Mouse (Mus musculus): ENCODE data around the gene Hist1h4i. TPM values are rescaled to one million over a fixed set of nuclear protein-coding genes. Genes with fewer than 3 reads are reported as not detected.
A peak's percentile ranks its signal among the peaks of the same experiment; 100 is the strongest.
"Not testable (repeated sequence)": the region's sequence is repeated elsewhere in the genome, so short reads cannot be mapped to it uniquely, and the experiment has no call there.

The Hist1h4i gene
- polyA plus RNA-seq, 1 experiment, result 31.8 TPM

DNA sequence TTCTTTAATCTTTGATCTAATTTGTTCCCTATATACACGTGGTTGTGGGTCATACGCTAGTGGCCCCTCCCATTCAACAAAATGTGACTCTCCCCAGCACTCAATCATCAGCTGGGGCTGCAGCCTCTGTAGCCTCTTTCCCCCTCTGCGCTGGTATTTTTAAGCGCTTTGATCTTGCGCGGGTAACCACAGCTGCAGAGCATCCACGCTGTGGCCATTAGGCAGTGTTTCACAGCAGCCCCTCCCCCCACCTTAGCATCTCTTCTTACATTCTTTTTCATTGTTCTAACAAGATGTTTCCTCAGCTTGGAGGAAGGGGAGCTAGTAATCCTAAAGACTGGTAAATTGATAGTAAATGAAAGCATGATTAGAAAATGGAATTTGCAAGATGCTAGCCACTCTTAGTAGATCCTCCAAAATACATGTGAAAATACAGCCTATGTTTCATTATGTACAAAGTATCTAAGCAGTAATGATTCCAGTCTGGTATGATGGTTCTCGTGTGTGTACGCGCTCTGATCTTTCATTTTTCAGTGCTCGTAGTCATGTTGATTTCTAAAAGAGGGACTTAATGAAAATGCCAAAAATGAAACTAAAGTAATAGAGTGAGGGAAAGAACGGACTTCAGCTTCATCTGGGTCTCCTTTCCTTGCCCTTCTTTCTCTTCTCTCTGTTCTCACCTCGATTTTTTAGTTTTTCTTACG is 8.7 kb upstream of the Hist1h4i start:
- Histone ChIP-seq H3K27me3 (ENCODE audit: control insufficient read depth, insufficient read depth, insufficient read length) (no peaks in the 10 kb centered on the region), H3K79me2 (ENCODE audit: control insufficient read depth, insufficient read depth) (no peaks in the 10 kb centered on the region), H3ac (ENCODE audit: control insufficient read depth, insufficient read length, low read depth) (no peak overlapping the region), H3K79me3 (ENCODE audit: low read depth) (no peaks in the 10 kb centered on the region), H3K36me3 (ENCODE audit: control insufficient read depth, insufficient read depth) (no peaks in the 10 kb centered on the region), H3K4me3 (ENCODE audit: insufficient read depth, poor library complexity, severe bottlenecking) (peak overlapping the region; percentile 19)
- no peak for TF ChIP-seq USF1 (IDR thresholded peaks at IDR 0.05; ENCODE audit: low read depth)
- no peak for TF ChIP-seq CTCF (IDR thresholded peaks at IDR 0.05; ENCODE audit: control insufficient read depth, insufficient read depth, insufficient read length)
- no peak for TF ChIP-seq MYOD1 (IDR thresholded peaks at IDR 0.05; ENCODE audit: control insufficient read depth, insufficient read length, low read depth)
- TF ChIP-seq MAX (IDR thresholded peaks at IDR 0.05), result no peak
- no peak for TF ChIP-seq FOSL1 (IDR thresholded peaks at IDR 0.05; ENCODE audit: insufficient read depth, low read length, poor library complexity, severe bottlenecking)
- TF ChIP-seq CEBPB (IDR thresholded peaks at IDR 0.05; ENCODE audit: low read depth), result peak; percentile 73
- no peak for TF ChIP-seq MYOG (IDR thresholded peaks at IDR 0.05; ENCODE audit: control insufficient read depth, extremely low read depth, insufficient read length)

DNA sequence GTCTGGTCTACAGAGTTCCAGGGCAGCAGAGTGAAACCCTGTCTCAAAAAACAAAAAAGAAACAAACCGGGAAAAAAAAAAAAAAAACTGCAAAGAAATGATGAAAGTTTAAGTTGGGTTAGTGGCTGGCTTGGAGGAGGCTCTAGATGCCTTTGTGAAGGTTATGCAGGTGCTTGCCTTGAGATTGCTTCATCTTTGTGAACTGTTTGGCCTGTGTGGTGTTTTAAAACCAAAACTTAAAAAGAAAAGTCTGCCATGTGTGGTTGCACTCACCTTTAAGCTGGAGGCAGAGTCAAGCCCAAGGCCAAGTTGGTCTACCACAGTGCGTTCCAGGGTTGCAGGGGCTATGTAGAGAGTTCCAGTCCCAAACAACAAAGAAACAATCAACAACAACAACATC is 7.9 kb upstream of the Hist1h4i start:
- Histone ChIP-seq H3K79me3 (ENCODE audit: low read depth) (no peaks in the 10 kb centered on the region), H3K79me2 (ENCODE audit: control insufficient read depth, insufficient read depth) (no peaks in the 10 kb centered on the region), H3K36me3 (ENCODE audit: control insufficient read depth, insufficient read depth) (no peaks in the 10 kb centered on the region), H3K4me3 (ENCODE audit: insufficient read depth, poor library complexity, severe bottlenecking) (no peak overlapping the region), H3K27me3 (ENCODE audit: control insufficient read depth, insufficient read depth, insufficient read length) (no peaks in the 10 kb centered on the region), H3ac (ENCODE audit: control insufficient read depth, insufficient read length, low read depth) (no peak overlapping the region)
- no peak for TF ChIP-seq MYOD1 (IDR thresholded peaks at IDR 0.05; ENCODE audit: control insufficient read depth, insufficient read length, low read depth)
- no peak for TF ChIP-seq MYOG (IDR thresholded peaks at IDR 0.05; ENCODE audit: control insufficient read depth, extremely low read depth, insufficient read length)
- no peak for TF ChIP-seq USF1 (IDR thresholded peaks at IDR 0.05; ENCODE audit: low read depth)
- no peak for TF ChIP-seq FOSL1 (IDR thresholded peaks at IDR 0.05; ENCODE audit: insufficient read depth, low read length, poor library complexity, severe bottlenecking)
- TF ChIP-seq CTCF (IDR thresholded peaks at IDR 0.05; ENCODE audit: control insufficient read depth, insufficient read depth, insufficient read length), result no peak
- TF ChIP-seq MAX (IDR thresholded peaks at IDR 0.05), result no peak
- TF ChIP-seq CEBPB (IDR thresholded peaks at IDR 0.05; ENCODE audit: low read depth), result no peak

DNA sequence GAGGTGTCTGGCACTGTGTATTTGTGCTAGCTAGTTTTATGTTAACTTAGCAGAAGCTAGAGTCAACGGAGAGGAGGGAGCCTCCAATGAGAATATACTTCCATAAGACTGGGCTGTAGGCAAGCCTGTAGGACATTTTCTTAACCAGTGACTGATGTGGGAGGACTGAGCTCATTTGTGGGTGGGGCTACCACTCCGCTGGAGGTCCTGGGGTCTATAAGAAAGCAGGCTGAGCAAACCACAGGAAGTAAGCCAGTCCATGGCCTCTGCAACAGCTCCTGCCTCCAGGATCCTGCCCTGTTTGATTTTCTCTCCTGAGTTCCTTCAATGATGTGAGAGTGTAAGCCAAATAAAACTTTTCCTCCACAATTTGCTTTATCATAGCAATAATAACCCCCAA is 4.1 kb upstream of the Hist1h4i start:
- Histone ChIP-seq H3ac (ENCODE audit: control insufficient read depth, insufficient read length, low read depth) (no peak overlapping the region), H3K79me2 (ENCODE audit: control insufficient read depth, insufficient read depth) (no peaks in the 10 kb centered on the region), H3K27me3 (ENCODE audit: control insufficient read depth, insufficient read depth, insufficient read length) (no peaks in the 10 kb centered on the region), H3K79me3 (ENCODE audit: low read depth) (no peaks in the 10 kb centered on the region), H3K4me3 (ENCODE audit: insufficient read depth, poor library complexity, severe bottlenecking) (no peak overlapping the region), H3K36me3 (ENCODE audit: control insufficient read depth, insufficient read depth) (no peaks in the 10 kb centered on the region)
- no peak for TF ChIP-seq USF1 (IDR thresholded peaks at IDR 0.05; ENCODE audit: low read depth)
- TF ChIP-seq MYOD1 (IDR thresholded peaks at IDR 0.05; ENCODE audit: control insufficient read depth, insufficient read length, low read depth), result no peak
- TF ChIP-seq CTCF (IDR thresholded peaks at IDR 0.05; ENCODE audit: control insufficient read depth, insufficient read depth, insufficient read length), result no peak
- TF ChIP-seq CEBPB (IDR thresholded peaks at IDR 0.05; ENCODE audit: low read depth), result no peak
- TF ChIP-seq MAX (IDR thresholded peaks at IDR 0.05), result no peak
- no peak for TF ChIP-seq FOSL1 (IDR thresholded peaks at IDR 0.05; ENCODE audit: insufficient read depth, low read length, poor library complexity, severe bottlenecking)
- TF ChIP-seq MYOG (IDR thresholded peaks at IDR 0.05; ENCODE audit: control insufficient read depth, extremely low read depth, insufficient read length), result no peak

DNA sequence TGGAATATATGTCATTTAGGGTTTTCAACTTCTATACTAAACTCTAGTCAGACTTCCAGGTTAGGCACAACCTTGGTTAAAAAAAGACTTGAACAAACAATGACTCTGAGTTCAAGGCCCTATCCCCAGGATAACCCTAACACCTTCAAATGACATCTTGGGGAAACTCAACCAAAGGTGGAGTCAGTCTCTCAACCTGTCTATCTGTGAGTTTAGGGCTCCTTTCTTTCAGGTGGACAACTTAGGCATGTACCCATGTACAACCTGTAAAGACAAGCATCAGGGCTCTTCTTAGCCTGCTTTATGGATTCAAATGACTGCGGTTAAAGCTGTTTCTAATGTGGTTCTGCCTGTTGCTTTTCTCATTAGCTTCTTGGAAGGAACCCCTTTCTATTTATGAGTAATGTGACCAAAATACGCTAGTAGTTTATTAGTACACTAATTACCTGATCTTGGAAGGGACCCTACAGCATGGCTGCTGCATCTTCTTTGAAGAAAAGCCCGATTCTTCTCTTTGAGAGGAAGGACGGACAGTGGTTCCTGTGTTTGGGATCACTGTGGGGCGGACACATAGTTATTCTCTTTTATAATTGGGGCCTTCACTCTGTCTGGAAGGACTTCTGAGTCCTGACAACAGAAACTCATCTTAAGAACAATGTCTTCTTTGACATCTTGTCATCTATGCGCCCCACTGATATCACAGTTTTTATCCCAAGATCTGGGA is 3.4 kb upstream of the Hist1h4i start:
- Histone ChIP-seq H3K79me2 (ENCODE audit: control insufficient read depth, insufficient read depth) (no peaks in the 10 kb centered on the region), H3K79me3 (ENCODE audit: low read depth) (no peaks in the 10 kb centered on the region), H3ac (ENCODE audit: control insufficient read depth, insufficient read length, low read depth) (no peak overlapping the region), H3K36me3 (ENCODE audit: control insufficient read depth, insufficient read depth) (no peaks in the 10 kb centered on the region), H3K4me3 (ENCODE audit: insufficient read depth, poor library complexity, severe bottlenecking) (no peak overlapping the region), H3K27me3 (ENCODE audit: control insufficient read depth, insufficient read depth, insufficient read length) (no peaks in the 10 kb centered on the region)
- TF ChIP-seq MYOD1 (IDR thresholded peaks at IDR 0.05; ENCODE audit: control insufficient read depth, insufficient read length, low read depth) (no peak), MYOG (IDR thresholded peaks at IDR 0.05; ENCODE audit: control insufficient read depth, extremely low read depth, insufficient read length) (no peak), CEBPB (IDR thresholded peaks at IDR 0.05; ENCODE audit: low read depth) (no peak), FOSL1 (IDR thresholded peaks at IDR 0.05; ENCODE audit: insufficient read depth, low read length, poor library complexity, severe bottlenecking) (no peak), CTCF (IDR thresholded peaks at IDR 0.05; ENCODE audit: control insufficient read depth, insufficient read depth, insufficient read length) (no peak), MAX (IDR thresholded peaks at IDR 0.05) (no peak), USF1 (IDR thresholded peaks at IDR 0.05; ENCODE audit: low read depth) (no peak)

DNA sequence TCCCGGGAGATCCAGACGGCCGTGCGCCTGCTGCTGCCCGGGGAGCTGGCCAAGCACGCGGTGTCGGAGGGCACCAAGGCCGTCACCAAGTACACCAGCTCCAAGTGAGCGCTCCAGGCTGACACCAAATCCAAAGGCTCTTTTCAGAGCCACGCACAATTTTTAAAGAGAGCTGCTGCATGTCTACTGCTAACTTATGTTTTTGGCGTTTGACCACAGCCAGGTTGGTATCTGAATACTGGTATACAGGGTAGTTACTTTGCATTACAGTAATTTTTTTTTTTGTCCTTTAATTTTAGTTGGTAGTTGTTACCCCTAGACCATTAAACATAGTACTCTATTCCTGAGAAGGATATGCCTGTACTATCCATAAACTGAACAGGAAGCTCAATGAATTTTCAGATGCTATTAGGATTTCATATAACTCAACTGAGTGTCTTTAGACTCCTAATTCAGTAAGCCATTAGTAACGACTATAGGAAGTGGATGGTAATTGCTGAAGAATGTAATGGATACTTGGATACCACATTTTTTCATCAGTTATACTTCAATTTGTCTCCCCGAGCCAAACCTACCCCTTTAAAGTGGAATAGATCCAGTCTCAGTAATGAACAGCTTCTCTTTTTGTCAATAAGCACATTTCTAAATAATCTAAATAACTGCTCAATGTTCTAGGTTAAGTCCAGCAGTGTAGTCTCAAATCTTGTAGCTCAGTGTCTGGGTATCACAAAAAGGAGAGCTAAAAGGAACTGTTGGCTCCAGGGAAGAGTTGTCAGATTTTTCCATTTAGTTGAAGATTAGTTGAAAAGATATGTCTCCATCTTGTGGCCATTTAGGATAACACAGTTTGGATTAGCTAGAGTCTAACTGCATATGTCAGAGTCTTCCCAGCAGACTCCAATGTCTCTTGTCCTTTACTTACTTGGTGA is 2.6 kb upstream of the Hist1h4i start:
- Histone ChIP-seq H3K79me2 (ENCODE audit: control insufficient read depth, insufficient read depth) (no peaks in the 10 kb centered on the region), H3K27me3 (ENCODE audit: control insufficient read depth, insufficient read depth, insufficient read length) (no peaks in the 10 kb centered on the region), H3K79me3 (ENCODE audit: low read depth) (no peaks in the 10 kb centered on the region), H3K36me3 (ENCODE audit: control insufficient read depth, insufficient read depth) (no peaks in the 10 kb centered on the region), H3K4me3 (ENCODE audit: insufficient read depth, poor library complexity, severe bottlenecking) (peak overlapping the region; percentile 15), H3ac (ENCODE audit: control insufficient read depth, insufficient read length, low read depth) (no peak overlapping the region)
- TF ChIP-seq CEBPB (IDR thresholded peaks at IDR 0.05; ENCODE audit: low read depth) (no peak), FOSL1 (IDR thresholded peaks at IDR 0.05; ENCODE audit: insufficient read depth, low read length, poor library complexity, severe bottlenecking) (no peak), MAX (IDR thresholded peaks at IDR 0.05) (no peak), MYOG (IDR thresholded peaks at IDR 0.05; ENCODE audit: control insufficient read depth, extremely low read depth, insufficient read length) (no peak), USF1 (IDR thresholded peaks at IDR 0.05; ENCODE audit: low read depth) (no peak), MYOD1 (IDR thresholded peaks at IDR 0.05; ENCODE audit: control insufficient read depth, insufficient read length, low read depth) (no peak), CTCF (IDR thresholded peaks at IDR 0.05; ENCODE audit: control insufficient read depth, insufficient read depth, insufficient read length) (no peak)

DNA sequence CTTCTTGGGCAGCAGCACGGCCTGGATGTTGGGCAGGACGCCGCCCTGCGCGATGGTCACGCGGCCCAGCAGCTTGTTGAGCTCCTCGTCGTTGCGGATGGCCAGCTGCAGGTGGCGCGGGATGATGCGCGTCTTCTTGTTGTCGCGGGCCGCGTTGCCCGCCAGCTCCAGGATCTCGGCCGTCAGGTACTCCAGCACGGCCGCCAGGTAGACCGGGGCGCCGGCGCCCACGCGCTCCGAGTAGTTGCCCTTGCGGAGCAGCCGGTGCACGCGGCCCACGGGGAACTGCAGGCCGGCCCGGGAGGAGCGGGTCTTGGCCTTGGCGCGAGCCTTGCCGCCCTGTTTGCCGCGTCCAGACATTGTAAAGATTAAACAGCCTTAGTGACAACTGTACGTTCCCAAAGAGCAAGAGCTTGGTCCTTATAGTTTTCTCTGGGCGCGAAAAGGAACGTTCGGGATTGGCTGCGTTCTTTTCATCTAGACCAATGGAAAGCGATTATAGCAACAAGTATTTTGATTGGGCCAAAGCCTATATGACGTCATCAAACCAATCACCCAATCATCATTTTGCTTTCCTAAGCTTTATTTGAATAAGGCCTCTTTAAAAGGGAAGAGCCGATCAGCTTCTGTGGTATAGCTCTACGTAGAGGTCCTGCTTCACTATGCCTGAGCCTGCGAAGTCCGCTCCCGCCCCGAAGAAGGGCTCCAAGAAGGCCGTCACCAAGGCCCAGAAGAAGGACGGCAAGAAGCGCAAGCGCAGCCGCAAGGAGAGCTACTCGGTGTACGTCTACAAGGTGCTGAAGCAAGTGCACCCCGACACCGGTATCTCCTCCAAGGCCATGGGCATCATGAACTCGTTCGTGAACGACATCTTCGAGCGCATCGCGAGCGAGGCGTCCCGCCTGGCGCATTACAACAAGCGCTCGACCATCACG is 1.7 kb upstream of the Hist1h4i start, which contains the start of the genes Hist1h2ag and Hist1h2bj:
Hist1h2ag (minus strand) TSS at position 377 of the 935 bp plus-strand sequence.
Hist1h2bj (plus strand) TSS at position 647 of the 935 bp plus-strand sequence.
- H3K79me2 ChIP-seq (ENCODE audit: control insufficient read depth, insufficient read depth); H3K79me3 ChIP-seq (ENCODE audit: low read depth); H3K36me3 ChIP-seq (ENCODE audit: control insufficient read depth, insufficient read depth); H3K27me3 ChIP-seq (ENCODE audit: control insufficient read depth, insufficient read depth, insufficient read length): not testable (repeated sequence)
- Histone ChIP-seq H3ac (ENCODE audit: control insufficient read depth, insufficient read length, low read depth) (peak within 1 kb of the TSS; percentile 87), H3K4me3 (ENCODE audit: insufficient read depth, poor library complexity, severe bottlenecking) (peak within 1 kb of the TSS; percentile 15)

Data from C2C12 (cell line).